Mouse (Mus musculus) erythroblast, embryonic 14.5 days (primary cell): Measurements from ENCODE around the gene Fam71e2.

Experiments used
- GATA1 ChIP-seq: IDR thresholded peaks from 2 replicates; pipeline ENCODE4 v1.6.1; 2012; ENCODE audit warnings: low read length, inconsistent platforms, mixed read lengths
- TAL1 ChIP-seq: IDR thresholded peaks from 3 replicates; pipeline ENCODE4 v1.6.1; 2012; ENCODE audit warnings: low read length, inconsistent platforms, mixed read lengths

GRCm38 (mm10) chr7:4719276-4719675 is 51.8 kb downstream of the Fam71e2 start:
- TF ChIP-seq TAL1 (no peak), GATA1 (no peak)
